Mouse (Mus musculus) layer of hippocampus, postnatal 14 days (tissue): ENCODE results near the gene Rhou. TPM values are rescaled to one million over a fixed set of nuclear protein-coding genes. Genes with fewer than 3 reads are reported as not detected.

Experiments
- DNase-seq, 2 experiments: peaks; one replicate each; pipeline ENCODE4 v3.0.0; 2021 to 2022; ENCODE audit warnings: low spot score in 2 of 2, mixed read lengths in 1 of 2
- total RNA-seq, 2 experiments: library from RNA; stranded (reverse); gene quantifications; 2 replicates each; pipeline ENCODE4 v1.2.3; 2021

Rhou gene
- total RNA-seq, 2 experiments from 2014 or later = 44.7 to 46.3 TPM

GRCm38 (mm10) chr8:123685477-123685876 lies 31.7 kb downstream of the Rhou start:
- DNase-seq = no peak

GRCm38 (mm10) chr8:123687826-123688225 lies 34.1 kb downstream of the Rhou start:
- DNase-seq = no peak

- no peak for DNase-seq
Measured at GRCm38 (mm10) chr8:123692165-123692962, 38.6 kb downstream of the Rhou start.

DNA sequence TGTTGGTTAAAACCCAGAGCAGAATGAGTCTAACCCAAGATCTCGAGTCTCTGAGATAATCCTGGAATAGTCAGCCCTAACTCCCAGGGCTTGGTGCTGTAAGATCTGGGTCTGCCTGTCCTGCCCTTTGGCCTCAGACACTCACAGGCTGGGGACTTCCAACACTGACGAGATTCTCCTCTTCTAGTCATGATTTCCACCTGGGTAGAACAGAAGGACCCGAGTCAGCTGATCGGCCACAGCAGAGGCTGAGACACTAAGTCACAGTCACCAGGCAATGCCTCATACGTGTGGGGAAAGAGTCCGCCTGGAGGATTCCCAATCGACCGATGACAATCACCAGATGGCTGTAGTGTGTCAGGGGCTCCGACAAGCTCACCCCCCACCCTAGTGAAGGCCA lies 42.4 kb downstream of the Rhou start:
- DNase-seq = no peak

GRCm38 (mm10) chr8:123697329-123697728 lies 43.6 kb downstream of the Rhou start:
- no peak for DNase-seq

DNA sequence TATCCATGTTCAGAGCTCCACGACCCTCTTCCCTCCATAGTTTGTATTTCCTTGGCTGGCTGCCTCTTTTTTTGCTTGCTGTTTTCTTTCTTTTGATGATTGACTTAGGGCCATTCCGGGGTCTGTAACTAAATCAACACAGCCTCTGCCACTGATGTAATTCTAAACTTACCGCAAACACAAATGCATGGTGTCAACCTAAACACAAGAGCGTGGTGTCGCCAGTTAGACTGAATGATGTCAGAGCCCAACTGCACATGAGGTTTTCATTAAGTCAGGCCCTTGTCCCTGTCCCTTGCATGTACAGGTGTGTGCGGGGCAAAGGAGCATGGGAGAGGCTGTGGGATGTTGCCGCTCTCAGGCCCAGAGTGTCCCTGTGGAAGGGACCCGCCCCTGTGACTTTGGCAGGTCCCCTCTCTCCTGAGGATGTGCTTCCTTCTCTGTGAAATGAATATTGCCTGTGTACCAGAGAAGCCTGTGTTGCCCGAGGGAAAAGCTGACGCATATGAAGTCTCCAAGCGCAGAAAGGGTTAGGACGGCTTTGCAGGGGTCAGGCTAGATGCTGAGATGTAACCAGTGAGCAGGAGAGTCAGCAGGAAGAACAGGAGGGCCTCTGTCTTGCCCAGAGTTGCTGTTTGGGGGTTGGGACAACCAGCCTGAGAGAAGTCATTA lies 46.8 kb downstream of the Rhou start:
- no peak for DNase-seq

- no peak for DNase-seq
Measured at GRCm38 (mm10) chr8:123701952-123702587, 48.3 kb downstream of the Rhou start.

- DNase-seq = no peak
Measured at GRCm38 (mm10) chr8:123705376-123705775, 51.6 kb downstream of the Rhou start.

DNA sequence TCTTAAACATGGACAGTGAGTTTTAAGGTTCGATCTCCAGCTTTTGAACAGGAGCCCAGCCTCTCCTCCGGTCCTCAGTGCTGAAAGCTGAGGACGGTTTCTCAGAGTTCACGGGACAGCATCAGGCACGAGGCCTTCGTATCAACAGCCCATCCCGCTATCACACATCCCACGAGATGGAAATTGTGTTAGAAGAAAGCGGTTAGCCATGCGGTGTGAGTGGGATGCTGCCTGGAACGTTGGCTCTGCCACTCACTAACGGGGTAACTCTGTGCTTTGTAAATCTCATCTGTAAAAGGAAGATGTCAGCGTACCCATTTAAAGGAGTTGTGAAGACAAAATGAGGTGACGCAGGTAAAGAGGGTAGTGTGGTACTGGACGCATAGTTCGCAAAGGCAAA lies 53.4 kb downstream of the Rhou start:
- DNase-seq = peak in 1 of 2 experiments; percentile 53

DNA sequence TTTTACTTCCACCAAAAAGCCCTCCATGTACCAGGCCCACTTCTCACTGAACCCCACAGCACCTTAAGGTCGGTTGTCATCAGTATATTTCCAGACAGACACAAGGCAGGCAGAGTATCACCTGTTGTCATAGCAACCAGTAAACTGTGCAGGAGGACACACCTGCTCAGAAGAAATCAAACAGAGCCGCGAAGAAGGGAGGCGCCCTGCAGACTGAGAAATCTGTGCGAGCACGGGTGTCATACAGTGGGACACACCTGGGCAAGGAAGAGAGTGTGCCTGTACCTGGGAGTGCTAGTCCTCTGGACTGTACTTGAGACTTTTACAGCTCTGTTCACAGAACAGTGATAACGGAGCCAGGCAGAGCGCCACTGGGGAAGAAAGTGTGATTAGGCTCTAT lies 55.0 kb downstream of the Rhou start:
- no peak for DNase-seq

GRCm38 (mm10) chr8:123710335-123710734 lies 56.6 kb downstream of the Rhou start:
- DNase-seq = no peak

Other genes starting within 250 kb of the Rhou start
- under 1 TPM in 1 of 2 experiments, not detected in 1; 0.10 TPM for gene Mc1r, start 246.8 kb upstream of the Rhou start, total RNA-seq
- 100 to 1,000 TPM; 559 to 591 TPM for gene Tubb3, start 242.5 kb upstream of the Rhou start, total RNA-seq
- gene Def8, start 230.4 kb upstream of the Rhou start, total RNA-seq = 10 to 100 TPM; 72.0 to 78.2 TPM
- gene Afg3l1, start 176.0 kb upstream of the Rhou start, total RNA-seq = 10 to 100 TPM; 31.2 to 32.5 TPM
- 10 to 100 TPM in 1 of 2 experiments, 1 to 10 TPM in 1; 9.9 to 13.8 TPM for gene Dbndd1, start 138.5 kb upstream of the Rhou start, total RNA-seq
- gene Gas8, start 135.1 kb upstream of the Rhou start, total RNA-seq = 10 to 100 TPM; 31.7 to 31.8 TPM
- gene Rab4a, start 152.1 kb downstream of the Rhou start, total RNA-seq = 10 to 100 TPM; 45.5 to 46.8 TPM
- 10 to 100 TPM; 57.1 to 62.6 TPM for gene Ccsap, start 206.3 kb downstream of the Rhou start, total RNA-seq
- gene Acta1, start 240.8 kb downstream of the Rhou start, total RNA-seq = 1 to 10 TPM; 6.5 to 7.1 TPM